Comparison of ENCODE assay signal across 12 mouse cellular contexts in the genomic region with DNA sequence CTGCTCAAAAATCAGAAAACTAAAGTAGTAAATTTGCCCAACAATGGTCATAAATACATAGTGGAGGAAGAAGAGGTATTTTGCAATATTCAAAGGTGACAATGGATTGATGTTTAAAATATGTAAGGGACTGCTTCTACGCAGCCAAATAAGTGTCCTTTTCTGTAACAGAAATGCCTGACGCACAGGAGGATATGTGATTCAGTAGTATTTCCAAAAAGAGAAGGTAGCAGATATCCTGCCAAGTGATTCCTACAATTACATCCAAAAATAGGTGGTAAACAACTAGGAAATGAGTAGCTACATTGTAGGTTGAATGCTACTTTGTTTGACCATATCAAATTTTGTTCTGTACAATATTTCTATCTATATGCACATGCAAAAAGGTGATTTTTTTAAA.
"Had no signal": no experiment of that assay in that cellular context is flagged by ENCODE, and none has a peak within 500 bp of the region (broad histone marks: within the 10 kb centered on the region; RNA-seq: fewer than 3 reads in every experiment).

No protein-coding gene starts in this region.

- DNase-seq: retina, postnatal 1 day; right cerebral cortex, adult 18-20 months; right cerebral cortex, postnatal 14 days; right cerebral cortex, postnatal 25 days; right cerebral cortex, postnatal 4 days; spleen, adult 18-20 months; thymus, adult 18-20 months; thymus, adult 2 months; thymus, postnatal 14 days; thymus, postnatal 25 days; thymus, postnatal 36 days; thymus, postnatal 4 days had no signal
